Mouse (Mus musculus): Measurements from ENCODE around the gene Ankle2.

- TF ChIP-seq CTCF (IDR thresholded peaks at IDR 0.05; ENCODE audit: borderline replicate concordance, insufficient read depth, low read depth, low read length), result no peak
- TF ChIP-seq POLR2A (IDR thresholded peaks at IDR 0.05; ENCODE audit: borderline replicate concordance, insufficient read depth, low read length), result peak; percentile 89
Observed at GRCm38 (mm10) chr5:110230780-110231461, at the start of gene Ankle2.

Measured in cerebellum, adult 2 months (tissue).